Mouse (Mus musculus) midbrain, embryonic 13.5 days (tissue): ENCODE results near the gene Robo1. TPM values are rescaled to one million over a fixed set of nuclear protein-coding genes. Genes with fewer than 3 reads are reported as not detected.

Experiments used
- ATAC-seq: fragments of 200-750 bp; cut with Nextera tagmentation; 2 replicates; pipeline ENCODE4 v1.8.0; 2017; ENCODE audit warnings: mild to moderate bottlenecking, moderate TSS enrichment, moderate library complexity
- H3K27ac ChIP-seq: fragments of 300-500 bp; sonication (generic); 2 replicates; pipeline ENCODE4 v1.5.1; 2015; ENCODE audit warnings: inconsistent platforms, mild to moderate bottlenecking, moderate library complexity
- H3K27me3 ChIP-seq: fragments of 300-500 bp; sonication (generic); 2 replicates; pipeline ENCODE4 v1.6.1; 2015; ENCODE audit warnings: mild to moderate bottlenecking, inconsistent platforms
- H3K36me3 ChIP-seq: fragments of 300-500 bp; sonication (generic); 2 replicates; pipeline ENCODE4 v1.6.1; 2015; ENCODE audit warnings: mild to moderate bottlenecking, inconsistent platforms
- H3K4me1 ChIP-seq: fragments of 300-500 bp; sonication (generic); replicated peaks from 2 replicates; pipeline ENCODE4 v1.6.1; 2015; ENCODE audit warnings: inconsistent platforms
- H3K4me2 ChIP-seq: fragments of 300-500 bp; sonication (generic); replicated peaks from 2 replicates; pipeline ENCODE4 v1.6.1; 2015; ENCODE audit warnings: moderate library complexity, mild to moderate bottlenecking, inconsistent platforms
- H3K4me3 ChIP-seq: fragments of 300-500 bp; sonication (generic); replicated peaks from 2 replicates; pipeline ENCODE4 v1.5.1; 2015; ENCODE audit warnings: mild to moderate bottlenecking, inconsistent platforms
- H3K9ac ChIP-seq: fragments of 300-500 bp; sonication (generic); replicated peaks from 2 replicates; pipeline ENCODE4 v1.6.1; 2015; ENCODE audit warnings: mild to moderate bottlenecking, inconsistent platforms
- H3K9me3 ChIP-seq: fragments of 300-500 bp; sonication (generic); 2 replicates; pipeline ENCODE4 v1.6.1; 2016; ENCODE audit warnings: mild to moderate bottlenecking, inconsistent platforms
- whole genome bisulfite sequencing: fragments of 180-500 bp; shearing (Covaris S2); methylation state at CpG from one replicate; pipeline ENCODE4 v1.1.7; 2015; 5-methylcytosine and 5-hydroxymethylcytosine counted together
- polyA plus RNA-seq: library from polyadenylated mRNA; unstranded; fragments of >200 nt; fragmentation: Nextera tagmentation; extraction: Ambion mirVana; gene quantifications from 2 replicates; pipeline ENCODE4 v1.2.1, GENCODE M21; 2015

Gene Robo1
- polyA plus RNA-seq, 1 experiment from 2014 or later: 81.1 TPM

GRCm38 (mm10) chr16:72786079-72786478 is 478.0 kb downstream of the Robo1 start:
- no peaks in the 10 kb centered on the region for H3K36me3 ChIP-seq
- no peak overlapping the region for H3K4me3 ChIP-seq
- no peak for ATAC-seq
- no peaks in the 10 kb centered on the region for H3K27me3 ChIP-seq
- no peak overlapping the region for H3K9ac ChIP-seq
- no peak overlapping the region for H3K4me2 ChIP-seq
- no peaks in the 10 kb centered on the region for H3K9me3 ChIP-seq
- H3K27ac ChIP-seq: peak overlapping the region; percentile 6
- peaks cover 31% of the 10 kb centered on the region for H3K4me1 ChIP-seq
- 82% methylated on average over 6 of the region's 6 CpGs for WGBS

- Histone ChIP-seq H3K27me3 (no peaks in the 10 kb centered on the region), H3K27ac (no peak overlapping the region), H3K4me2 (no peak overlapping the region), H3K36me3 (no peaks in the 10 kb centered on the region), H3K9ac (no peak overlapping the region), H3K4me3 (no peak overlapping the region), H3K4me1 (peaks cover 31% of the 10 kb centered on the region), H3K9me3 (no peaks in the 10 kb centered on the region)
- no peak for ATAC-seq
- WGBS: 45% methylated on average over 5 of the region's 5 CpGs
These were observed 478.5 kb downstream of the Robo1 start for GRCm38 (mm10) chr16:72786636-72787035.

DNA sequence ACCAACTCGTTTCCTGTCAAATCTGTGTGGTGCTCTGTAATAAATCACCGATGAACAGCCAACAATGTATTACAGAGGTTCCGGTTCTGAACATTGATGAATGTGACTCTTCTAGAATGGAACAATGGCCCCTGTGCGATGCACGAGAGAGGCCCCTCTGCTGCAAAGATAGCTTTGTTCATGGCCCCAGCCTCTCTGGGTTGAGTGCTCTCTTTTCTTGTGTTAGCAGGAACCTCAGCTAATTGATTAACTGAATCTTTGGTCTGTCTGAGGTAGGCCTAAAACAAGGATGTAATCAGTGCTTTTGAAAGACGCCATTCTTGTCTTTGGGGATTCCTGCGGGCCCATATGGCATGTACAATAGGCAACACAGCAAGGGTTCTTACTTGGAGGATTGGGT is 479.9 kb downstream of the Robo1 start:
- H3K4me2 ChIP-seq: no peak overlapping the region
- no peak overlapping the region for H3K4me3 ChIP-seq
- peaks cover 3% of the 10 kb centered on the region; the same call in 1 of the 2 replicates for H3K36me3 ChIP-seq
- no peaks in the 10 kb centered on the region for H3K9me3 ChIP-seq
- H3K9ac ChIP-seq: no peak overlapping the region
- ATAC-seq: peak; percentile 67
- H3K4me1 ChIP-seq: peaks cover 26% of the 10 kb centered on the region
- H3K27me3 ChIP-seq: no peaks in the 10 kb centered on the region
- 5% methylated on average over 7 of the region's 7 CpGs for WGBS
- peak overlapping the region; percentile 53; the same call in 1 of the 2 replicates for H3K27ac ChIP-seq

DNA sequence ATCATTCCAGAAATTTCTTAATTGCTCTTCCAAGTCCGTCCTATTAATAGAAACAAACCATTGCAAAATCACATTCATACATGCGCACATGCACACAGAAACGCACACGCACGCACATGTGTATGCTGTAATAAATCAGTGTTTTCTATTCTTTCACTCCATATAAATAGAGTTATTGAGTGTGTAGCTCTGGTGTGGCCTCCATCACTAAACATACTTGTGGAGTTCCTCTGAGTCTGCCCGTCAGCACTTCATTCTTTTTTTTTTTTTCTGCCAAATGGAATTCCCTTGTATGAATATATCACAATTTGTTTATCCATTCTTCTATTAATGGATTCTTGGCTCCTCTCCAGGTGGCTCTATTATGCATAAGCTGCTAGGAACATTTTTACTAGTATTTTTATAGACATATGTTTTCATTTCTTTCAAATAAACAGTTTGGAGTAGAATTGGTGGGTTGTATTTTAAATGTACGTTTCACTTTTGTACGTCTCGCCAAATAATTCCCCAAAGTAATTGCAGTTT is 483.1 kb downstream of the Robo1 start:
- ATAC-seq: no peak
- H3K9ac ChIP-seq: no peak overlapping the region
- H3K4me2 ChIP-seq: no peak overlapping the region
- H3K4me1 ChIP-seq: peaks cover 32% of the 10 kb centered on the region
- no peak overlapping the region for H3K4me3 ChIP-seq
- no peak overlapping the region for H3K27ac ChIP-seq
- no peaks in the 10 kb centered on the region; the same call in 1 of the 2 replicates for H3K9me3 ChIP-seq
- WGBS: 88% methylated on average over 9 of the region's 9 CpGs
- H3K36me3 ChIP-seq: peaks cover 3% of the 10 kb centered on the region; the same call in 1 of the 2 replicates
- H3K27me3 ChIP-seq: no peaks in the 10 kb centered on the region

- no peak for ATAC-seq
- Histone ChIP-seq H3K9me3 (no peaks in the 10 kb centered on the region; the same call in 1 of the 2 replicates), H3K27ac (peak overlapping the region; percentile 51), H3K27me3 (no peaks in the 10 kb centered on the region), H3K4me2 (no peak overlapping the region), H3K4me1 (peaks cover 32% of the 10 kb centered on the region), H3K4me3 (no peak overlapping the region), H3K9ac (no peak overlapping the region), H3K36me3 (peaks cover 3% of the 10 kb centered on the region; the same call in 1 of the 2 replicates)
- WGBS: 60% methylated on average over 6 of the region's 6 CpGs
These were observed 486.7 kb downstream of the Robo1 start for GRCm38 (mm10) chr16:72794692-72795378.

GRCm38 (mm10) chr16:72795379-72795712 is 487.2 kb downstream of the Robo1 start:
- H3K4me1 ChIP-seq: peaks cover 37% of the 10 kb centered on the region
- H3K9ac ChIP-seq: no peak overlapping the region
- H3K4me2 ChIP-seq: no peak overlapping the region
- H3K27me3 ChIP-seq: no peaks in the 10 kb centered on the region
- 93% methylated on average over 1 of the region's 1 CpGs for WGBS
- peaks cover 3% of the 10 kb centered on the region; the same call in 1 of the 2 replicates for H3K36me3 ChIP-seq
- no peaks in the 10 kb centered on the region; the same call in 1 of the 2 replicates for H3K9me3 ChIP-seq
- no peak for ATAC-seq
- H3K4me3 ChIP-seq: no peak overlapping the region
- peak overlapping the region; percentile 51 for H3K27ac ChIP-seq

DNA sequence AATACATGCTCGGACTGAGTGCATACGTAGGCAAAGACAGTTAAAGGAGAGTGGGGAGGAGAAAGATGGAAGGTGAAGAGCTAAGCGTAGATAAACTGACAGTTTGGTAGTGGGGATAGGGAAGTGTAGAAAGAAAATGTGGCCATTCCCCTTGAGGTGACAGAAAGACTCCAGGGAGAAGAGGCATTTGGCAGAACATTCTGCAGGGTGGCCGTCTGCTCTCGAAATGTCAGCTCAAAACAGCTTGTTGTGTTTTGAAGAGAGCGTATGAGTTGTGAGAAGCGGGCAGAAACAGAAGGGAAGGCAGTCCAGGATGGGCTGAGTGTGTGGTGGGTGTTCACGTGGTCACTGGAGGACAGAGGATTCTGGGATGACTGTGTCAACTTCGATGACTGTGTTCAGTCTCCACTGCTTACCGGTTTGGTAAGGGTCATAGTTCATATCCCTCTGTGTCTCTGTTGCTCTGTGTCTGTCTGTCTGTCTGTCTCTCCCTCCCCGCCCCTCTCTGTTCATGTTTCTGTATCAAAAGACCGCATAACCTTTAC is 490.4 kb downstream of the Robo1 start:
- Histone ChIP-seq H3K4me1 (peaks cover 60% of the 10 kb centered on the region), H3K9me3 (no peaks in the 10 kb centered on the region; the same call in 1 of the 2 replicates), H3K27me3 (no peaks in the 10 kb centered on the region), H3K4me2 (no peak overlapping the region), H3K9ac (no peak overlapping the region), H3K36me3 (no peaks in the 10 kb centered on the region), H3K27ac (no peak overlapping the region), H3K4me3 (no peak overlapping the region)
- no peak for ATAC-seq
- WGBS: 88% methylated on average over 12 of the region's 12 CpGs

DNA sequence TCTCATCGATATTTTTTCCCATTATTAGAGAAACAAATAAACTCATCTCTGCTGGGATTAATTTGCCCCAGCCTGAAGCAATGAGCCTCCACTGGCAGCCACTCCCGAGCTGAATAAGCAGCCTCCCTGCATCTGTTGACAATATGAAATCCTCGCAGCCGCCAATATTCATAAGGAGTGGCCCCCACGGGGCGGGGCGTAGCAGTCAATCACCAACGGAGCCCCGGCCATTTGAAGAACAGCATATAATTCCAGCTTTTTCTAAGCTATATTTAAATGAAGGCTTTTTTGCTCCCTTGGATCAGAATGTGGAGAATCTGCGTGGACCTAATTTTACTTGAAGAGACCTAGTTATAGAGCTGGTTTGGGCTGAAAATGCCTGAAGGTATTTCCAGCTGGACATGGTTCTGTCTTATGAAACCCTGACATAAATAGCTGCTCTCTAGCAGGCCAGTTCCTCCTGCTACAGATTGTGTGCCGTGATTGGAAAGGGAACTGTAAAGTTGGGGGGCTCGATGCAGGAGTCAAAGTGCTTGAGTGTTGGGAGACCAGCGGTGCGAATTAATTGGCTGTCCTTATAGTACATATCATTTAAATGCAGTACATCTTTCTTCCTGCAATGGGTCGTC is 492.1 kb downstream of the Robo1 start:
- H3K9me3 ChIP-seq: no peaks in the 10 kb centered on the region; the same call in 1 of the 2 replicates
- H3K9ac ChIP-seq: no peak overlapping the region
- no peaks in the 10 kb centered on the region for H3K27me3 ChIP-seq
- WGBS: 50% methylated on average over 15 of the region's 15 CpGs
- H3K4me3 ChIP-seq: no peak overlapping the region
- H3K27ac ChIP-seq: peak overlapping the region; percentile 55
- no peaks in the 10 kb centered on the region for H3K36me3 ChIP-seq
- H3K4me1 ChIP-seq: peaks cover 51% of the 10 kb centered on the region
- peak overlapping the region; percentile 29 for H3K4me2 ChIP-seq
- ATAC-seq: peak; percentile 76

DNA sequence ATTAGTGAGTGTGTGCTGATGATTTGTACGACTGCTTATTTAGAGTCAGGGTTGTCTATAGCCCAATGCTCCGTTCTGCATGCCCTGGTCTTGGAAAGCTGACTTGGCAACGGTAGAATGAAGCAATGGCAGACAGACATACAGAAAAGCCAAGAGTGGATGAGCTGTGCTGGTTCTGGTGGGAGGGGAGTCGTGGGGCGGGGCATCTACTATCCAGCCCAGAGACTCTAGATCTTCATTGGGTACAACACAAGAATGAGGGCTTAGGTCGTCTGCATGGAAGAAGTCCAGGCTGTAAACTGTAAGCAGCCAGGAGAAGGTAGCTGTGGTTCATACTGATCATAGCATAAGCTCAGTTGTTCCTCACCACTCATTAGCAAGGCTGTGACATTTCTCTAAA is 492.7 kb downstream of the Robo1 start:
- H3K4me1 ChIP-seq: peaks cover 45% of the 10 kb centered on the region
- H3K4me3 ChIP-seq: no peak overlapping the region
- no peaks in the 10 kb centered on the region; the same call in 1 of the 2 replicates for H3K9me3 ChIP-seq
- no peaks in the 10 kb centered on the region for H3K36me3 ChIP-seq
- WGBS: 85% methylated on average over 6 of the region's 6 CpGs
- no peaks in the 10 kb centered on the region for H3K27me3 ChIP-seq
- no peak overlapping the region for H3K4me2 ChIP-seq
- no peak overlapping the region for H3K9ac ChIP-seq
- peak overlapping the region; percentile 55 for H3K27ac ChIP-seq
- peak; percentile 21; the same call in 1 of the 2 replicates for ATAC-seq

GRCm38 (mm10) chr16:72808351-72808750 is 500.2 kb downstream of the Robo1 start:
- 72% methylated on average over 10 of the region's 10 CpGs for WGBS

DNA sequence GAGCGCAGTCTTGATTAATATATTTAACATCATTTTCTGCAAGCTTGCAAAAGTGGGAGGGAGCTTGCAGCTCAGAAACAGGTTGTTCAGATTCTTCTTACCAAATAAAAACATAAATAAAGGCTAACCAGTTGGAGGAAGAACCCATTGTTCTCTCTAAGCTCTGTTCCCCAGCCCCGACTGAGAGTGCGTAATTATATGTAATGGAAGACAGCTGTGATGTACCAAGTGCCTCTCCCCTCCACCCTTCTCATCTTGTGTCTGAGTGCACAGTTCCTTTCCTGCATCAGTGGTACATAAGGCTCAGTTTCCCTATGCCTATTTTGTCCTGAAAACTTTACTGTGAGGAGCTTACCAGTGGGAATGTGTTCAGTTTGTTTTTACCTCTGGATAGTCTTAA is 502.8 kb downstream of the Robo1 start:
- Histone ChIP-seq H3K4me3 (no peak overlapping the region), H3K36me3 (no peaks in the 10 kb centered on the region), H3K27me3 (no peaks in the 10 kb centered on the region), H3K4me1 (peaks cover 32% of the 10 kb centered on the region), H3K9me3 (no peaks in the 10 kb centered on the region), H3K9ac (no peak overlapping the region), H3K27ac (peak overlapping the region; percentile 5; the same call in 1 of the 2 replicates), H3K4me2 (no peak overlapping the region)
- 41% methylated on average over 3 of the region's 3 CpGs for WGBS
- no peak for ATAC-seq

More at GRCm38 (mm10) chr16:72808351-72808750, 500.2 kb downstream of the Robo1 start:
- no peak for ATAC-seq
- H3K9ac ChIP-seq: no peak overlapping the region
- no peak overlapping the region for H3K27ac ChIP-seq
- H3K4me1 ChIP-seq: peaks cover 32% of the 10 kb centered on the region
- H3K36me3 ChIP-seq: no peaks in the 10 kb centered on the region
- no peaks in the 10 kb centered on the region for H3K9me3 ChIP-seq
- no peak overlapping the region for H3K4me2 ChIP-seq
- H3K4me3 ChIP-seq: no peak overlapping the region
- H3K27me3 ChIP-seq: no peaks in the 10 kb centered on the region

GRCm38 (mm10) chr16:72811494-72811893 is 503.4 kb downstream of the Robo1 start:
- ATAC-seq: no peak
- H3K36me3 ChIP-seq: no peaks in the 10 kb centered on the region
- no peak overlapping the region for H3K4me2 ChIP-seq
- H3K9ac ChIP-seq: no peak overlapping the region
- no peaks in the 10 kb centered on the region for H3K27me3 ChIP-seq
- no peaks in the 10 kb centered on the region for H3K9me3 ChIP-seq
- WGBS: 60% methylated on average over 5 of the region's 5 CpGs
- H3K4me3 ChIP-seq: no peak overlapping the region
- peaks cover 32% of the 10 kb centered on the region for H3K4me1 ChIP-seq
- H3K27ac ChIP-seq: no peak overlapping the region
